Mouse (Mus musculus): ENCODE data around the gene Yeats4.

- TF ChIP-seq CTCF (IDR thresholded peaks at IDR 0.05; ENCODE audit: control insufficient read depth, insufficient read depth, low read length) (no peak), POLR2A (IDR thresholded peaks at IDR 0.05; ENCODE audit: borderline replicate concordance, control insufficient read depth, low read depth, low read length) (no peak)
Observed at GRCm38 (mm10) chr10:117196696-117197095, 27.6 kb downstream of the Yeats4 start.

All from bone marrow, adult 2 months (tissue).